Mouse (Mus musculus) kidney, adult 2 months (tissue): ENCODE measurements around the gene Ovca2. TPM values are rescaled to one million over a fixed set of nuclear protein-coding genes. Genes with fewer than 3 reads are reported as not detected.

Experiments
- DNase-seq: peaks from one replicate; pipeline ENCODE4 v3.0.0; 2021
- H3K27ac ChIP-seq: fragments of 200-500 bp; 2 replicates; pipeline ENCODE4 v1.5.1; 2012; ENCODE audit warnings: low read depth, low read length, control low read depth, inconsistent platforms; ENCODE audit not compliant: insufficient read depth
- H3K27me3 ChIP-seq: fragments of 200-500 bp; replicated peaks from 2 replicates; pipeline ENCODE4 v1.6.1; 2012; ENCODE audit warnings: mild to moderate bottlenecking, moderate library complexity, low read length, inconsistent platforms; ENCODE audit not compliant: control insufficient read depth, insufficient read depth
- H3K36me3 ChIP-seq: fragments of 200-500 bp; 2 replicates; pipeline ENCODE4 v1.6.1; 2012; ENCODE audit warnings: mild to moderate bottlenecking, moderate library complexity, low read length, inconsistent platforms; ENCODE audit not compliant: control insufficient read depth, insufficient read depth
- H3K4me1 ChIP-seq: fragments of 200-500 bp; 2 replicates; pipeline ENCODE4 v1.6.1; 2011; ENCODE audit warnings: low read length; ENCODE audit not compliant: control insufficient read depth, insufficient read depth
- H3K4me3 ChIP-seq: fragments of 200-500 bp; 2 replicates; pipeline ENCODE4 v1.5.1; 2011; ENCODE audit warnings: mild to moderate bottlenecking, low read depth, low read length, control low read depth; ENCODE audit not compliant: insufficient read depth
- CTCF ChIP-seq: fragments of 200-500 bp; conservative IDR thresholded peaks from 2 replicates; pipeline ENCODE4 v1.5.1; 2011; ENCODE audit warnings: low read depth, mild to moderate bottlenecking, control low read depth, low read length, moderate library complexity, mixed read lengths; ENCODE audit not compliant: insufficient read depth, insufficient read length
- POLR2A ChIP-seq: fragments of 200-500 bp; IDR thresholded peaks from one replicate; pipeline ENCODE4 v1.6.1; 2011; ENCODE audit warnings: low read depth, low read length, control low read depth
- WGBS: fragments of 180-500 bp; shearing (Covaris S2); methylation state at CpG from one replicate; pipeline ENCODE4 v1.1.7; 2018; 5-methylcytosine and 5-hydroxymethylcytosine counted together
- polyA plus RNA-seq: library from polyadenylated mRNA; depleted of rRNA; stranded (reverse); fragments of >200 nt; gene quantifications from 2 replicates; pipeline ENCODE4 v1.2.3, GENCODE M21; 2012

The Ovca2 gene
- polyA plus RNA-seq, 1 experiment = 33.7 TPM

- TF ChIP-seq POLR2A (no peak), CTCF (no peak)
- Histone ChIP-seq H3K27me3 (no peaks in the 10 kb centered on the region), H3K4me3 (peak overlapping the region; percentile 36; the same call in 1 of the 2 replicates), H3K4me1 (peaks cover 25% of the 10 kb centered on the region), H3K27ac (peak overlapping the region; percentile 89), H3K36me3 (no peaks in the 10 kb centered on the region)
- WGBS = 14% methylated on average over 35 of the region's 35 CpGs
- DNase-seq = peak; percentile 96
Measured at GRCm38 (mm10) chr11:75213372-75214080, 34.9 kb upstream of the Ovca2 start.

GRCm38 (mm10) chr11:75212876-75213275 lies 34.2 kb upstream of the Ovca2 start:
- TF ChIP-seq POLR2A = no peak
- TF ChIP-seq CTCF = no peak
- 26% methylated on average over 3 of the region's 3 CpGs for WGBS
- Histone ChIP-seq H3K27me3 (no peaks in the 10 kb centered on the region), H3K27ac (peak overlapping the region; percentile 91), H3K36me3 (no peaks in the 10 kb centered on the region), H3K4me3 (no peak overlapping the region), H3K4me1 (peaks cover 25% of the 10 kb centered on the region)
- DNase-seq = peak; percentile 80

- peak; percentile 85 for DNase-seq
- no peak for TF ChIP-seq POLR2A
- no peak for TF ChIP-seq CTCF
- Histone ChIP-seq H3K4me3 (no peak overlapping the region), H3K27me3 (no peaks in the 10 kb centered on the region), H3K27ac (peak overlapping the region; percentile 91; the same call in 1 of the 2 replicates), H3K4me1 (peaks cover 25% of the 10 kb centered on the region), H3K36me3 (no peaks in the 10 kb centered on the region)
- 36% methylated on average over 8 of the region's 8 CpGs for WGBS
Measured at GRCm38 (mm10) chr11:75212031-75212667, 33.5 kb upstream of the Ovca2 start.

GRCm38 (mm10) chr11:75210755-75211154 lies 32.1 kb upstream of the Ovca2 start:
- peaks cover 19% of the 10 kb centered on the region for H3K4me1 ChIP-seq
- WGBS = 94% methylated on average over 6 of the region's 6 CpGs
- TF ChIP-seq POLR2A = no peak
- TF ChIP-seq CTCF = no peak
- no peak for DNase-seq
- H3K27me3 ChIP-seq = no peaks in the 10 kb centered on the region
- no peaks in the 10 kb centered on the region for H3K36me3 ChIP-seq
- no peak overlapping the region for H3K27ac ChIP-seq
- no peak overlapping the region for H3K4me3 ChIP-seq

GRCm38 (mm10) chr11:75210093-75210492 lies 31.5 kb upstream of the Ovca2 start:
- WGBS = 94% methylated on average over 4 of the region's 4 CpGs
- Histone ChIP-seq H3K36me3 (no peaks in the 10 kb centered on the region), H3K27ac (no peak overlapping the region), H3K27me3 (no peaks in the 10 kb centered on the region), H3K4me1 (peaks cover 17% of the 10 kb centered on the region), H3K4me3 (no peak overlapping the region)
- no peak for TF ChIP-seq POLR2A
- TF ChIP-seq CTCF = no peak
- DNase-seq = no peak

GRCm38 (mm10) chr11:75209363-75209762 lies 30.7 kb upstream of the Ovca2 start:
- peaks cover 16% of the 10 kb centered on the region for H3K4me1 ChIP-seq
- no peaks in the 10 kb centered on the region for H3K27me3 ChIP-seq
- H3K27ac ChIP-seq = no peak overlapping the region
- WGBS = 87% methylated on average over 4 of the region's 4 CpGs
- no peaks in the 10 kb centered on the region for H3K36me3 ChIP-seq
- no peak for DNase-seq
- TF ChIP-seq CTCF = no peak
- no peak for TF ChIP-seq POLR2A
- no peak overlapping the region for H3K4me3 ChIP-seq

GRCm38 (mm10) chr11:75206347-75206746 lies 27.7 kb upstream of the Ovca2 start:
- Histone ChIP-seq H3K4me1 (no peaks in the 10 kb centered on the region), H3K4me3 (no peak overlapping the region), H3K27ac (no peak overlapping the region), H3K36me3 (no peaks in the 10 kb centered on the region), H3K27me3 (no peaks in the 10 kb centered on the region)
- TF ChIP-seq POLR2A (no peak), CTCF (no peak)
- no peak for DNase-seq
- 66% methylated on average over 4 of the region's 4 CpGs for WGBS
